21 mouse cellular contexts compared by ENCODE assay signal in the genomic region with DNA sequence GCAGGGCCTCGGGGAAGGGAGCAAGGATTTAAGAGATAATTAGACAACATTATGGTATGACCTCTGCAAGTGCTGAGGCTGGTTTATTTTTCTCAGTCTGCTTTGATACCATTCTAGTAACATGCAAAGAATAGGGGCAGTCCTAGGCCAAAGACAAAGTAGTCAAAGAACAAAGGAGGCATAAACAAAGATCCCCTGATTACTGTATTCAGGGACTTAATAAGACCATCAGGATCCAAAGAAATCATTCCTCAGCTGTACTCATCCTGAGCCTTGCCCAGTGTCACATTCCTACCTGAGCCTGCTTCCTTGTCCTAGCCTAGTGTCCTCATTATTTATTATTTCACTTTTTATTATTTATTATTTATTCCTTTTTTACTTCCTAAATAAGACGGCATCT. TPM values are rescaled to one million over a fixed set of nuclear protein-coding genes. Genes with fewer than 3 reads are reported as not detected.
"Had no signal": no experiment of that assay in that cellular context is flagged by ENCODE, and none has a peak within 500 bp of the region (broad histone marks: within the 10 kb centered on the region; RNA-seq: fewer than 3 reads in every experiment).

No protein-coding gene starts in this region.

- ATAC-seq: midbrain, embryonic 13.5 days; midbrain, embryonic 15.5 days had no signal

- H3K9ac ChIP-seq: lung, embryonic 14.5 days; midbrain, embryonic 13.5 days; midbrain, embryonic 15.5 days; neural tube, embryonic 12.5 days; stomach, embryonic 15.5 days had no signal

- H3K4me2 ChIP-seq: lung, embryonic 14.5 days; midbrain, embryonic 11.5 days; midbrain, embryonic 13.5 days; midbrain, embryonic 15.5 days; neural tube, embryonic 12.5 days; stomach, embryonic 15.5 days had no signal

- H3K4me1 ChIP-seq: midbrain, embryonic 13.5 days; midbrain, embryonic 15.5 days; neural tube, embryonic 12.5 days; stomach, embryonic 15.5 days had no signal

- H3K4me3 ChIP-seq: megakaryocyte, embryonic 14.5 days; midbrain, embryonic 13.5 days; midbrain, embryonic 15.5 days; neural tube, embryonic 12.5 days; stomach, embryonic 15.5 days had no signal

- DNase-seq: lung, adult 18-20 months; lung, embryonic 14.5 days; lung, postnatal 10 days; lung, postnatal 4 days; right cerebral cortex, postnatal 14 days; thymus, adult 18-20 months; thymus, postnatal 14 days; thymus, postnatal 36 days had no signal

- H3K27ac ChIP-seq: midbrain, embryonic 13.5 days; midbrain, embryonic 15.5 days; neural tube, embryonic 12.5 days; stomach, embryonic 15.5 days; stomach, postnatal 0 days had no signal

- H3K27me3 ChIP-seq: megakaryocyte, embryonic 14.5 days; midbrain, embryonic 13.5 days; midbrain, embryonic 15.5 days; neural tube, embryonic 12.5 days; stomach, embryonic 15.5 days had no signal

- H3K9me3 ChIP-seq: megakaryocyte, embryonic 14.5 days; midbrain, embryonic 13.5 days; midbrain, embryonic 15.5 days; neural tube, embryonic 12.5 days; stomach, embryonic 15.5 days had no signal

RNA-seq across cellular contexts. Expression of a gene that starts 38.0 kb away (rescaled TPM):
- total RNA-seq: monocyte, adult 5-6 weeks; neutrophil, adult 5-6 weeks had no signal
- polyA plus RNA-seq: lung, embryonic 16.5 days; midbrain, embryonic 11.5 days; midbrain, embryonic 13.5 days; midbrain, postnatal 0 days; neural tube, embryonic 12.5 days; spleen, adult 2 months; thymus, postnatal 0 days had no signal
